Mouse (Mus musculus): ENCODE measurements around the gene AI854703.

Gene AI854703

GRCm38 (mm10) chr6:48665471-48665870, 38.9 kb downstream of the AI854703 start:
- no peak for DNase-seq

- no peak for DNase-seq
Observed at GRCm38 (mm10) chr6:48666159-48666586, 39.6 kb downstream of the AI854703 start.

- no peak for DNase-seq
Observed at GRCm38 (mm10) chr6:48668022-48668421, 41.5 kb downstream of the AI854703 start.

- DNase-seq = no peak
Observed at GRCm38 (mm10) chr6:48669446-48669969, 42.9 kb downstream of the AI854703 start.

- no peak for DNase-seq
Observed at GRCm38 (mm10) chr6:48674291-48675058, 47.9 kb downstream of the AI854703 start.

- DNase-seq = no peak
Observed at GRCm38 (mm10) chr6:48675400-48675930, 48.9 kb downstream of the AI854703 start.

- DNase-seq = peak; percentile 40 to 49
Observed at GRCm38 (mm10) chr6:48675931-48676859, 49.6 kb downstream of the AI854703 start, which contains the start of gene Gimap9. TSS of gene Gimap9 (plus strand) at chr6:48676129.

GRCm38 (mm10) chr6:48676860-48677415, 50.4 kb downstream of the AI854703 start:
- no peak for DNase-seq

- no peak for DNase-seq
Observed at GRCm38 (mm10) chr6:48677492-48678345, 51.2 kb downstream of the AI854703 start.

- no peak for DNase-seq
Observed at GRCm38 (mm10) chr6:48678391-48678790, 51.8 kb downstream of the AI854703 start.

GRCm38 (mm10) chr6:48679701-48680100, 53.1 kb downstream of the AI854703 start:
- DNase-seq = no peak

- no peak for DNase-seq
Observed at GRCm38 (mm10) chr6:48680421-48680820, 53.9 kb downstream of the AI854703 start.

GRCm38 (mm10) chr6:48681472-48682090, 55.0 kb downstream of the AI854703 start:
- no peak for DNase-seq

GRCm38 (mm10) chr6:48682271-48682670, 55.7 kb downstream of the AI854703 start:
- no peak for DNase-seq
